Mouse (Mus musculus) intestine, embryonic 16.5 days (tissue): ENCODE results near the gene Pclo. TPM values are rescaled to one million over a fixed set of nuclear protein-coding genes. Genes with fewer than 3 reads are reported as not detected.
A peak's percentile ranks its signal among the peaks of the same experiment; 100 is the strongest.
"Not testable (repeated sequence)": the region's sequence is repeated elsewhere in the genome, so short reads cannot be mapped to it uniquely, and the experiment has no call there.

Experiments
- ATAC-seq: fragments of 200-750 bp; cut with Nextera tagmentation; 2 replicates; pipeline ENCODE4 v1.8.0; 2017; ENCODE audit warnings: moderate TSS enrichment, moderate library complexity
- H3K27ac ChIP-seq: fragments of 300-500 bp; sonication (generic); 2 replicates; pipeline ENCODE4 v1.5.1; 2014; ENCODE audit warnings: mild to moderate bottlenecking, low read length
- H3K27me3 ChIP-seq: fragments of 300-500 bp; sonication (generic); replicated peaks from 2 replicates; pipeline ENCODE4 v1.6.1; 2014; ENCODE audit warnings: low read length, control low read depth, mixed read lengths; ENCODE audit not compliant: control insufficient read depth, insufficient read depth
- H3K36me3 ChIP-seq: fragments of 300-500 bp; sonication (generic); 2 replicates; pipeline ENCODE4 v1.6.1; 2014; ENCODE audit warnings: low read length, control low read depth; ENCODE audit not compliant: control insufficient read depth, insufficient read depth
- H3K4me1 ChIP-seq: fragments of 300-500 bp; sonication (generic); 2 replicates; pipeline ENCODE4 v1.6.1; 2014; ENCODE audit warnings: low read length, control low read depth, mixed read lengths; ENCODE audit not compliant: control insufficient read depth, insufficient read depth
- H3K4me2 ChIP-seq: fragments of 300-500 bp; sonication (generic); 2 replicates; pipeline ENCODE4 v1.6.1; 2014; ENCODE audit warnings: low read depth, low read length, control low read depth
- H3K4me3 ChIP-seq: fragments of 300-500 bp; sonication (generic); 2 replicates; pipeline ENCODE4 v1.5.1; 2014; ENCODE audit warnings: mild to moderate bottlenecking, low read length
- H3K9ac ChIP-seq: fragments of 300-500 bp; sonication (generic); 2 replicates; pipeline ENCODE4 v1.6.1; 2014; ENCODE audit warnings: low read depth, low read length
- H3K9me3 ChIP-seq: fragments of 300-500 bp; sonication (generic); 2 replicates; pipeline ENCODE4 v1.6.1; 2016; ENCODE audit warnings: low read length, control low read depth; ENCODE audit not compliant: control insufficient read depth
- WGBS: fragments of 180-500 bp; shearing (Covaris S2); extraction: QIAGEN DNeasy Blood & Tissue Kit; methylation state at CpG from one replicate; pipeline ENCODE4 v1.1.7; 2014; 5-methylcytosine and 5-hydroxymethylcytosine counted together
- polyA plus RNA-seq: library from polyadenylated mRNA; unstranded; fragments of >200 nt; fragmentation: Nextera tagmentation; extraction: Ambion mirVana; gene quantifications from 2 replicates; pipeline ENCODE4 v1.2.1, GENCODE M21; 2015

Pclo gene
- 0.59 and 0.62 TPM in 2 replicates for polyA plus RNA-seq

- H3K9ac ChIP-seq, result peak within 1 kb of the TSS; percentile 67
- no peaks in the 10 kb centered on the region for H3K36me3 ChIP-seq
- peak within 1 kb of the TSS; percentile 69 for H3K4me3 ChIP-seq
- peak within 1 kb of the TSS; percentile 84 for H3K27ac ChIP-seq
- peaks cover 4% of the 10 kb centered on the region; the same call in 1 of the 2 replicates for H3K4me1 ChIP-seq
- under 1% methylated on average over 83 of the region's 89 CpGs for WGBS
- no peaks in the 10 kb centered on the region for H3K27me3 ChIP-seq
- ATAC-seq, result peak; percentile 100
- H3K9me3 ChIP-seq, result no peaks in the 10 kb centered on the region
- H3K4me2 ChIP-seq, result peak within 1 kb of the TSS; percentile 86
Observed at GRCm38 (mm10) chr5:14514631-14515523, at the start of gene Pclo. Gene Pclo, plus strand, starts transcription at chr5:14514918.

GRCm38 (mm10) chr5:14494431-14494830, 20.3 kb upstream of the Pclo start:
- not testable (repeated sequence) for H3K36me3 ChIP-seq, H3K27me3 ChIP-seq, H3K9ac ChIP-seq, H3K4me3 ChIP-seq, H3K4me2 ChIP-seq, ATAC-seq, H3K27ac ChIP-seq, H3K9me3 ChIP-seq, H3K4me1 ChIP-seq
- 61% methylated on average over 2 of the region's 2 CpGs for WGBS

GRCm38 (mm10) chr5:14508522-14508921, 6.2 kb upstream of the Pclo start:
- WGBS, result 74% methylated on average over 1 of the region's 1 CpGs

GRCm38 (mm10) chr5:14509621-14510020, 5.1 kb upstream of the Pclo start:
- no peak overlapping the region for H3K27ac ChIP-seq

More at GRCm38 (mm10) chr5:14508522-14508921, 6.2 kb upstream of the Pclo start:
- Histone ChIP-seq H3K27ac (no peak overlapping the region), H3K9ac (no peak overlapping the region), H3K4me2 (no peak overlapping the region), H3K36me3 (no peaks in the 10 kb centered on the region), H3K9me3 (no peaks in the 10 kb centered on the region), H3K4me3 (no peak overlapping the region), H3K27me3 (no peaks in the 10 kb centered on the region), H3K4me1 (no peaks in the 10 kb centered on the region)
- no peak for ATAC-seq

GRCm38 (mm10) chr5:14518131-14518832, 3.6 kb downstream of the Pclo start:
- H3K4me2 ChIP-seq, result no peak overlapping the region
- H3K9ac ChIP-seq, result no peak overlapping the region
- no peaks in the 10 kb centered on the region for H3K36me3 ChIP-seq
- 72% methylated on average over 4 of the region's 4 CpGs for WGBS
- H3K27ac ChIP-seq, result no peak overlapping the region
- no peaks in the 10 kb centered on the region for H3K27me3 ChIP-seq
- peaks cover 4% of the 10 kb centered on the region; the same call in 1 of the 2 replicates for H3K4me1 ChIP-seq
- ATAC-seq, result no peak
- H3K4me3 ChIP-seq, result no peak overlapping the region
- H3K9me3 ChIP-seq, result no peaks in the 10 kb centered on the region

More at GRCm38 (mm10) chr5:14509621-14510020, 5.1 kb upstream of the Pclo start:
- Histone ChIP-seq H3K4me1 (no peaks in the 10 kb centered on the region), H3K9me3 (no peaks in the 10 kb centered on the region), H3K36me3 (no peaks in the 10 kb centered on the region), H3K4me2 (no peak overlapping the region), H3K27me3 (no peaks in the 10 kb centered on the region), H3K4me3 (no peak overlapping the region), H3K9ac (no peak overlapping the region)
- 84% methylated on average over 1 of the region's 1 CpGs for WGBS
- ATAC-seq, result no peak

- no peaks in the 10 kb centered on the region for H3K36me3 ChIP-seq
- H3K27ac ChIP-seq, result no peak overlapping the region
- H3K27me3 ChIP-seq, result no peaks in the 10 kb centered on the region
- 74% methylated on average over 4 of the region's 4 CpGs for WGBS
- H3K4me3 ChIP-seq, result no peak overlapping the region
- ATAC-seq, result no peak
- H3K4me2 ChIP-seq, result no peak overlapping the region
- H3K9me3 ChIP-seq, result no peaks in the 10 kb centered on the region
- no peak overlapping the region for H3K9ac ChIP-seq
- H3K4me1 ChIP-seq, result no peaks in the 10 kb centered on the region
Observed at GRCm38 (mm10) chr5:14522006-14522405, 7.3 kb downstream of the Pclo start.

GRCm38 (mm10) chr5:14526038-14526437, 11.3 kb downstream of the Pclo start:
- no peak overlapping the region for H3K9ac ChIP-seq
- no peaks in the 10 kb centered on the region for H3K4me1 ChIP-seq
- ATAC-seq, result no peak
- H3K9me3 ChIP-seq, result no peaks in the 10 kb centered on the region
- H3K4me3 ChIP-seq, result no peak overlapping the region
- H3K27me3 ChIP-seq, result no peaks in the 10 kb centered on the region
- H3K4me2 ChIP-seq, result no peak overlapping the region
- no peak overlapping the region for H3K27ac ChIP-seq
- H3K36me3 ChIP-seq, result no peaks in the 10 kb centered on the region

GRCm38 (mm10) chr5:14527796-14528195, 13.1 kb downstream of the Pclo start:
- Histone ChIP-seq H3K27ac (no peak overlapping the region), H3K27me3 (no peaks in the 10 kb centered on the region), H3K4me3 (no peak overlapping the region), H3K9me3 (no peaks in the 10 kb centered on the region), H3K4me1 (no peaks in the 10 kb centered on the region), H3K4me2 (no peak overlapping the region), H3K9ac (no peak overlapping the region), H3K36me3 (no peaks in the 10 kb centered on the region)
- 43% methylated on average over 1 of the region's 1 CpGs for WGBS
- ATAC-seq, result no peak

- Histone ChIP-seq H3K9ac (no peak overlapping the region), H3K27me3 (no peaks in the 10 kb centered on the region), H3K9me3 (no peaks in the 10 kb centered on the region), H3K4me3 (no peak overlapping the region), H3K4me2 (no peak overlapping the region), H3K4me1 (no peaks in the 10 kb centered on the region), H3K27ac (no peak overlapping the region), H3K36me3 (no peaks in the 10 kb centered on the region)
- no peak for ATAC-seq
- WGBS, result 93% methylated on average over 2 of the region's 2 CpGs
Observed at GRCm38 (mm10) chr5:14531906-14532305, 17.2 kb downstream of the Pclo start.
